Mouse (Mus musculus) midbrain, embryonic 15.5 days (tissue): ENCODE results near the gene Tmem100. TPM values are rescaled to one million over a fixed set of nuclear protein-coding genes. Genes with fewer than 3 reads are reported as not detected.

Experiments used
- ATAC-seq: fragments of 200-750 bp; cut with Nextera tagmentation; replicated peaks from 2 replicates; pipeline ENCODE4 v1.8.0; 2017; ENCODE audit warnings: moderate TSS enrichment
- H3K27ac ChIP-seq: fragments of 300-500 bp; sonication (generic); 2 replicates; pipeline ENCODE4 v1.5.1; 2015; ENCODE audit warnings: mild to moderate bottlenecking, inconsistent platforms
- H3K27me3 ChIP-seq: fragments of 300-500 bp; sonication (generic); replicated peaks from 2 replicates; pipeline ENCODE4 v1.6.1; 2015; ENCODE audit warnings: inconsistent platforms
- H3K36me3 ChIP-seq: fragments of 300-500 bp; sonication (generic); replicated peaks from 2 replicates; pipeline ENCODE4 v1.6.1; 2015; ENCODE audit warnings: inconsistent platforms
- H3K4me1 ChIP-seq: fragments of 300-500 bp; sonication (generic); 2 replicates; pipeline ENCODE4 v1.6.1; 2015; ENCODE audit warnings: inconsistent platforms
- H3K4me2 ChIP-seq: fragments of 300-500 bp; sonication (generic); 2 replicates; pipeline ENCODE4 v1.6.1; 2015; ENCODE audit warnings: inconsistent platforms, mild to moderate bottlenecking, moderate library complexity
- H3K4me3 ChIP-seq: fragments of 300-500 bp; sonication (generic); 2 replicates; pipeline ENCODE4 v1.5.1; 2015; ENCODE audit warnings: mild to moderate bottlenecking, inconsistent platforms
- H3K9ac ChIP-seq: fragments of 300-500 bp; sonication (generic); 2 replicates; pipeline ENCODE4 v1.6.1; 2015; ENCODE audit warnings: mild to moderate bottlenecking, inconsistent platforms
- H3K9me3 ChIP-seq: fragments of 300-500 bp; sonication (generic); 2 replicates; pipeline ENCODE4 v1.6.1; 2016; ENCODE audit warnings: inconsistent platforms
- WGBS: fragments of 180-500 bp; shearing (Covaris S2); methylation state at CpG from one replicate; pipeline ENCODE4 v1.1.7; 2015; ENCODE audit warnings: mixed read lengths; 5-methylcytosine and 5-hydroxymethylcytosine counted together
- polyA plus RNA-seq: library from polyadenylated mRNA; unstranded; fragments of >200 nt; fragmentation: Nextera tagmentation; extraction: Ambion mirVana; gene quantifications from 2 replicates; pipeline ENCODE4 v1.2.1, GENCODE M21; 2015

Gene Tmem100
- polyA plus RNA-seq, 1 experiment from 2014 or later = 7.8 TPM

- Histone ChIP-seq H3K27ac (no peak overlapping the region), H3K27me3 (no peaks in the 10 kb centered on the region), H3K9ac (no peak overlapping the region), H3K4me2 (no peak overlapping the region), H3K36me3 (no peaks in the 10 kb centered on the region), H3K9me3 (no peaks in the 10 kb centered on the region), H3K4me3 (no peak overlapping the region), H3K4me1 (no peaks in the 10 kb centered on the region)
- WGBS = 51% methylated on average over 7 of the region's 7 CpGs
- no peak for ATAC-seq
These were observed 16.1 kb downstream of the Tmem100 start for GRCm38 (mm10) chr11:90046211-90046610.

GRCm38 (mm10) chr11:90047271-90047670 lies 17.1 kb downstream of the Tmem100 start:
- WGBS = 93% methylated on average over 9 of the region's 9 CpGs
- Histone ChIP-seq H3K4me2 (no peak overlapping the region), H3K4me1 (no peaks in the 10 kb centered on the region)

GRCm38 (mm10) chr11:90050016-90050415 lies 19.9 kb downstream of the Tmem100 start:
- ATAC-seq = no peak
- Histone ChIP-seq H3K9ac (no peak overlapping the region), H3K4me1 (no peaks in the 10 kb centered on the region), H3K27ac (no peak overlapping the region), H3K4me2 (no peak overlapping the region), H3K4me3 (no peak overlapping the region), H3K36me3 (no peaks in the 10 kb centered on the region), H3K27me3 (no peaks in the 10 kb centered on the region), H3K9me3 (no peaks in the 10 kb centered on the region)
- 90% methylated on average over 7 of the region's 7 CpGs for WGBS

More at GRCm38 (mm10) chr11:90047271-90047670, 17.1 kb downstream of the Tmem100 start:
- Histone ChIP-seq H3K36me3 (no peaks in the 10 kb centered on the region), H3K9ac (no peak overlapping the region), H3K9me3 (no peaks in the 10 kb centered on the region), H3K4me3 (no peak overlapping the region), H3K27ac (no peak overlapping the region), H3K27me3 (no peaks in the 10 kb centered on the region)
- ATAC-seq = no peak

- Histone ChIP-seq H3K9ac (no peak overlapping the region), H3K27me3 (no peaks in the 10 kb centered on the region), H3K4me2 (no peak overlapping the region), H3K36me3 (no peaks in the 10 kb centered on the region), H3K4me1 (no peaks in the 10 kb centered on the region), H3K9me3 (no peaks in the 10 kb centered on the region), H3K27ac (no peak overlapping the region), H3K4me3 (no peak overlapping the region)
- WGBS = 85% methylated on average over 7 of the region's 7 CpGs
- no peak for ATAC-seq
These were observed 22.6 kb downstream of the Tmem100 start for GRCm38 (mm10) chr11:90052785-90053184.

GRCm38 (mm10) chr11:90053820-90054219 lies 23.7 kb downstream of the Tmem100 start:
- H3K36me3 ChIP-seq = no peaks in the 10 kb centered on the region
- 81% methylated on average over 4 of the region's 4 CpGs for WGBS
- H3K4me2 ChIP-seq = no peak overlapping the region
- H3K4me3 ChIP-seq = no peak overlapping the region
- no peak for ATAC-seq
- no peak overlapping the region for H3K9ac ChIP-seq
- H3K4me1 ChIP-seq = no peaks in the 10 kb centered on the region
- no peak overlapping the region for H3K27ac ChIP-seq
- no peaks in the 10 kb centered on the region for H3K9me3 ChIP-seq
- H3K27me3 ChIP-seq = no peaks in the 10 kb centered on the region

- Histone ChIP-seq H3K36me3 (no peaks in the 10 kb centered on the region), H3K4me3 (no peak overlapping the region), H3K4me1 (no peaks in the 10 kb centered on the region), H3K4me2 (no peak overlapping the region), H3K27me3 (no peaks in the 10 kb centered on the region), H3K9me3 (no peaks in the 10 kb centered on the region), H3K9ac (no peak overlapping the region), H3K27ac (no peak overlapping the region)
- 67% methylated on average over 7 of the region's 7 CpGs for WGBS
- ATAC-seq = no peak
These were observed 24.3 kb downstream of the Tmem100 start for GRCm38 (mm10) chr11:90054401-90054800.

- 56% methylated on average over 2 of the region's 2 CpGs for WGBS
- H3K4me3 ChIP-seq = no peak overlapping the region
- H3K36me3 ChIP-seq = no peaks in the 10 kb centered on the region
- no peaks in the 10 kb centered on the region for H3K4me1 ChIP-seq
- H3K4me2 ChIP-seq = no peak overlapping the region
- no peaks in the 10 kb centered on the region for H3K9me3 ChIP-seq
- no peaks in the 10 kb centered on the region for H3K27me3 ChIP-seq
- no peak overlapping the region for H3K27ac ChIP-seq
- ATAC-seq = no peak
- H3K9ac ChIP-seq = no peak overlapping the region
These were observed 26.9 kb downstream of the Tmem100 start for GRCm38 (mm10) chr11:90057070-90057469.

- Histone ChIP-seq H3K4me1 (no peaks in the 10 kb centered on the region), H3K4me3 (no peak overlapping the region), H3K4me2 (no peak overlapping the region), H3K27ac (no peak overlapping the region), H3K9ac (no peak overlapping the region), H3K27me3 (no peaks in the 10 kb centered on the region), H3K36me3 (no peaks in the 10 kb centered on the region), H3K9me3 (no peaks in the 10 kb centered on the region)
- ATAC-seq = no peak
These were observed 29.1 kb downstream of the Tmem100 start for GRCm38 (mm10) chr11:90059241-90059640.

GRCm38 (mm10) chr11:90062657-90063056 lies 32.5 kb downstream of the Tmem100 start:
- H3K4me3 ChIP-seq = no peak overlapping the region
- no peaks in the 10 kb centered on the region for H3K27me3 ChIP-seq
- H3K27ac ChIP-seq = no peak overlapping the region
- H3K9me3 ChIP-seq = no peaks in the 10 kb centered on the region
- H3K9ac ChIP-seq = no peak overlapping the region
- no peaks in the 10 kb centered on the region for H3K36me3 ChIP-seq
- 89% methylated on average over 3 of the region's 3 CpGs for WGBS
- H3K4me2 ChIP-seq = no peak overlapping the region
- H3K4me1 ChIP-seq = no peaks in the 10 kb centered on the region
- no peak for ATAC-seq

GRCm38 (mm10) chr11:90066405-90067250 lies 36.5 kb downstream of the Tmem100 start:
- no peak for ATAC-seq
- H3K9ac ChIP-seq = no peak overlapping the region
- H3K36me3 ChIP-seq = no peaks in the 10 kb centered on the region
- 70% methylated on average over 23 of the region's 23 CpGs for WGBS
- H3K27ac ChIP-seq = no peak overlapping the region
- H3K9me3 ChIP-seq = no peaks in the 10 kb centered on the region
- H3K27me3 ChIP-seq = no peaks in the 10 kb centered on the region
- no peak overlapping the region for H3K4me2 ChIP-seq
- H3K4me3 ChIP-seq = no peak overlapping the region
- H3K4me1 ChIP-seq = no peaks in the 10 kb centered on the region

- WGBS = 67% methylated on average over 9 of the region's 9 CpGs
- Histone ChIP-seq H3K27ac (no peak overlapping the region), H3K9me3 (no peaks in the 10 kb centered on the region), H3K27me3 (no peaks in the 10 kb centered on the region), H3K9ac (no peak overlapping the region), H3K36me3 (no peaks in the 10 kb centered on the region), H3K4me3 (no peak overlapping the region), H3K4me2 (no peak overlapping the region), H3K4me1 (no peaks in the 10 kb centered on the region)
- no peak for ATAC-seq
These were observed 41.6 kb downstream of the Tmem100 start for GRCm38 (mm10) chr11:90071747-90072146.

- Histone ChIP-seq H3K4me1 (no peaks in the 10 kb centered on the region), H3K4me2 (no peak overlapping the region), H3K36me3 (no peaks in the 10 kb centered on the region), H3K27ac (no peak overlapping the region), H3K9ac (no peak overlapping the region), H3K9me3 (no peaks in the 10 kb centered on the region), H3K27me3 (no peaks in the 10 kb centered on the region), H3K4me3 (no peak overlapping the region)
- WGBS = 84% methylated on average over 5 of the region's 5 CpGs
- ATAC-seq = no peak
These were observed 43.1 kb downstream of the Tmem100 start for GRCm38 (mm10) chr11:90073201-90073600.

- H3K4me1 ChIP-seq = no peaks in the 10 kb centered on the region
- no peak for ATAC-seq
- WGBS = 87% methylated on average over 3 of the region's 3 CpGs
- no peak overlapping the region for H3K9ac ChIP-seq
- no peaks in the 10 kb centered on the region for H3K9me3 ChIP-seq
- no peak overlapping the region for H3K4me2 ChIP-seq
- H3K4me3 ChIP-seq = no peak overlapping the region
- no peak overlapping the region for H3K27ac ChIP-seq
- H3K36me3 ChIP-seq = no peaks in the 10 kb centered on the region
- no peaks in the 10 kb centered on the region for H3K27me3 ChIP-seq
These were observed 46.5 kb downstream of the Tmem100 start for GRCm38 (mm10) chr11:90076666-90077065.
